Mouse (Mus musculus) small intestine, adult 2 months (tissue): ENCODE data around the gene Snx29. TPM values are rescaled to one million over a fixed set of nuclear protein-coding genes. Genes with fewer than 3 reads are reported as not detected.

ENCODE experiments used
- H3K27ac ChIP-seq: fragments of 200-500 bp; 2 replicates; pipeline ENCODE4 v1.5.1; 2012; ENCODE audit warnings: low read depth, low read length, control low read depth, inconsistent platforms; ENCODE audit not compliant: insufficient read depth
- H3K27me3 ChIP-seq: fragments of 200-500 bp; 2 replicates; pipeline ENCODE4 v1.6.1; 2012; ENCODE audit warnings: mild to moderate bottlenecking, moderate library complexity, low read length, inconsistent platforms; ENCODE audit not compliant: control insufficient read depth, insufficient read depth
- H3K36me3 ChIP-seq: fragments of 200-500 bp; 2 replicates; pipeline ENCODE4 v1.6.1; 2012; ENCODE audit warnings: mild to moderate bottlenecking, low read length, control low read depth, inconsistent platforms; ENCODE audit not compliant: control insufficient read depth, insufficient read depth
- H3K4me1 ChIP-seq: fragments of 200-500 bp; 2 replicates; pipeline ENCODE4 v1.6.1; 2012; ENCODE audit warnings: low read length, inconsistent platforms, mixed read lengths; ENCODE audit not compliant: control insufficient read depth, insufficient read depth, insufficient read length
- H3K4me3 ChIP-seq: fragments of 200-500 bp; 2 replicates; pipeline ENCODE4 v1.5.1; 2012; ENCODE audit warnings: low read depth, mild to moderate bottlenecking, control low read depth, inconsistent platforms, low read length, moderate library complexity
- CTCF ChIP-seq: fragments of 200-500 bp; IDR thresholded peaks from 2 replicates; pipeline ENCODE4 v1.5.1; 2012; ENCODE audit warnings: low read depth, mild to moderate bottlenecking, control low read depth, inconsistent platforms, low read length, moderate library complexity, mixed read lengths; ENCODE audit not compliant: insufficient replicate concordance, insufficient read length; ENCODE audit errors: extremely low read depth
- POLR2A ChIP-seq: fragments of 200-500 bp; IDR thresholded peaks from 2 replicates; pipeline ENCODE4 v1.6.1; 2012; ENCODE audit warnings: low read depth, mild to moderate bottlenecking, control low read depth, inconsistent platforms, low read length, moderate library complexity
- WGBS: fragments of 180-500 bp; shearing (Covaris S2); methylation state at CpG from one replicate; pipeline ENCODE4 v1.1.7; 2018; 5-methylcytosine and 5-hydroxymethylcytosine counted together
- polyA plus RNA-seq: library from polyadenylated mRNA; depleted of rRNA; stranded (reverse); fragments of >200 nt; gene quantifications from 2 replicates; pipeline ENCODE4 v1.2.3, GENCODE M21; 2012

Gene Snx29
- polyA plus RNA-seq, 1 experiment: 6.0 TPM

- no peaks in the 10 kb centered on the region for H3K36me3 ChIP-seq
- no peak for TF ChIP-seq CTCF
- no peak for TF ChIP-seq POLR2A
- WGBS: 85% methylated on average over 3 of the region's 3 CpGs
Observed at GRCm38 (mm10) chr16:11685735-11686340, 363.1 kb downstream of the Snx29 start.

GRCm38 (mm10) chr16:11687836-11688235 lies 365.1 kb downstream of the Snx29 start:
- Histone ChIP-seq H3K27me3 (no peaks in the 10 kb centered on the region), H3K27ac (no peak overlapping the region), H3K36me3 (no peaks in the 10 kb centered on the region), H3K4me3 (no peak overlapping the region), H3K4me1 (no peaks in the 10 kb centered on the region)
- TF ChIP-seq CTCF: no peak
- no peak for TF ChIP-seq POLR2A

More at GRCm38 (mm10) chr16:11685735-11686340, 363.1 kb downstream of the Snx29 start:
- Histone ChIP-seq H3K27me3 (no peaks in the 10 kb centered on the region), H3K27ac (no peak overlapping the region), H3K4me1 (no peaks in the 10 kb centered on the region), H3K4me3 (no peak overlapping the region)

DNA sequence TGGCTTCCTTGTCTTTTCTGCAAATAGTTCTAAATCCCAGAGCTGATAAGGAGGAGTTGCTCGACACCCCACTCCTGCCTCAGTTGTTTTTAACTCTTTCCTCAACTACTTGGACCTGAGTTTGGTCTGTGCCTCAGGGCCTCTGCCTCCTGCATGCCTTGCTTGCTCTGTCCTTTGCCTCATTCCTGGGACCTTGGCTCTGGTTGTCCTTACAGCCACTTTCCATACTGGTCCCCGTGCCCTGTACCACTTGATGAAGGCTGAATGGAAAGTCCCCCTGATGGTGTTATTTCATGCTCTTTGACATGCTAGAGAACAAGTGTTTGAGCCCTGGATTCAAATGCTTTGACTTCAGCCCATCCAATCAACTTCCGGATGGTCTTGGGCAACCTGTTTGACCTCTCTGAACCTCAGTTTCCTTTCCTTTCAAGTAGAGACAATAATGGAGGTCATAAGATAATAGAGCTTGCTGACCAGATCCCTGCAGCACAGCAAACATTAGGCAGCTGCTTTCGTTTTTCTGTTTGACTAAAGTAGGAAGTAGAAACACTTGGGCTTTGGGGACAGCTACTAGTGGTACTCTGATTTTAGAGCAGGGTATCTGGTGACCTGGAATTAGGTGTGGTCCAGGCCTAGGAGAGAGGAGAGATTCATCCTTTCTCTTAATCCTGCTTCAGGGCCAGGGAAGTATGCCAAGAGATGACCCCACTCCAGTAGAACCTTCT lies 365.7 kb downstream of the Snx29 start:
- no peak overlapping the region for H3K27ac ChIP-seq
- no peak overlapping the region for H3K4me3 ChIP-seq
- no peaks in the 10 kb centered on the region for H3K27me3 ChIP-seq
- H3K36me3 ChIP-seq: no peaks in the 10 kb centered on the region
- 57% methylated on average over 4 of the region's 4 CpGs for WGBS
- no peaks in the 10 kb centered on the region for H3K4me1 ChIP-seq
- TF ChIP-seq CTCF: no peak
- no peak for TF ChIP-seq POLR2A

DNA sequence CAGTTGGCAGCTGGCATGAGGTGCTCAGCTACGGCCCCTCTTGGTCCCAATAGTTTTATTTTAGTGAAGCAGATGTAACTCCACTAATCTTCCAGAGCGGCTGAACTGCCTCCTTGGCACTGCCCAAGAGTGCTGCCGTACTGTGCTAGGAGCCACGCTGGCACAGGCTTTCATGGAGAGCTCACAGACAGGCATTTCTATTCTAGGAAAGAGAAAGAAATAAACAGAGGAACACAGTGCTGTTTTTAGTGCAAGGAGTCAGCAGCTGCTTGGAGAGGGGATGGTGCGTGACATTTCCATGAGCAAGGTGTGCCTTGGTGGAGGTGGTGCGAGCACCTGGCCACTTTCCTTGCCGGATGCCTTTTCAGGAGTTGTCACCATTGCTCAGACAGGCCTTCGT lies 367.4 kb downstream of the Snx29 start:
- H3K36me3 ChIP-seq: no peaks in the 10 kb centered on the region
- no peak overlapping the region for H3K27ac ChIP-seq
- no peak overlapping the region for H3K4me3 ChIP-seq
- H3K27me3 ChIP-seq: no peaks in the 10 kb centered on the region
- WGBS: 85% methylated on average over 8 of the region's 8 CpGs
- TF ChIP-seq POLR2A: no peak
- no peak for TF ChIP-seq CTCF
- no peaks in the 10 kb centered on the region for H3K4me1 ChIP-seq

- TF ChIP-seq POLR2A (no peak), CTCF (no peak)
- H3K36me3 ChIP-seq: no peaks in the 10 kb centered on the region
- 74% methylated on average over 4 of the region's 4 CpGs for WGBS
Observed at GRCm38 (mm10) chr16:11690756-11691155, 368.0 kb downstream of the Snx29 start.

DNA sequence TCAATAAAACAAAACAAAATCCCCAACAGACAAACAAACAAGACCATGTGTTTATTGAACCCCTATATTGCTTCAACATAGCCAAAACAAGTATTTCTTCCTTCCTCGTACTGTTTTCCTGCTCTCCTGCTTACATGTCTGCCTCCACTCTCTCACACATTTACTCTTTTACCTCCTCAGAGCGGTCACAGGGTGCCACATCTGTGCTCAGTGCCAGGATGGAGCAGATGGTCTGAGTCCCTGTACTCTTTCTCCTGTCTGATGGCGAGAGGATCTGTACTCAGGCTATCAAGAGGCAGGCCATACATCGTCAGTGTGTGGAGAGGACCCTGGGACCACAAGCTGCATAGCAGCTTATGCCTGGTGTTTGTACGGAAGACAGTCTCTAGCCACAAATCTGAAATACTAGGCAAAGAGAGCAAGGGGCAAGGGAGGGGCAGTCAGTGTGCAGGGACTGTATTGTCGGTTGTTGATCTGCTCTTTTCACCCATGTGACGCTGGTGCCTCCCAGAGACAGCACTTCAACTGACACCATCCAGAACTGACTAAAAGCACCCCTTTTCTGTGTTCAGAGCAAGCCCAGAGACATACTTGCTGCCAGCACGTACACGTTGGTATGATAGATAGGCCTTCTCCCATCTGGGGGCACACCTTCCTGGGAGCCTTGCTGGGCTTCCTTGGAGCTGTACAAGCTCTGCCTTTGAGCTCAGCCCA lies 368.9 kb downstream of the Snx29 start:
- Histone ChIP-seq H3K4me3 (no peak overlapping the region), H3K4me1 (no peaks in the 10 kb centered on the region), H3K36me3 (no peaks in the 10 kb centered on the region), H3K27ac (no peak overlapping the region), H3K27me3 (no peaks in the 10 kb centered on the region)
- no peak for TF ChIP-seq CTCF
- TF ChIP-seq POLR2A: no peak
- 77% methylated on average over 9 of the region's 9 CpGs for WGBS

More at GRCm38 (mm10) chr16:11690756-11691155, 368.0 kb downstream of the Snx29 start:
- H3K4me3 ChIP-seq: no peak overlapping the region
- H3K4me1 ChIP-seq: no peaks in the 10 kb centered on the region
- no peak overlapping the region for H3K27ac ChIP-seq
- H3K27me3 ChIP-seq: no peaks in the 10 kb centered on the region

- 86% methylated on average over 5 of the region's 5 CpGs for WGBS
- no peaks in the 10 kb centered on the region for H3K27me3 ChIP-seq
- no peak for TF ChIP-seq POLR2A
- no peak for TF ChIP-seq CTCF
- H3K4me3 ChIP-seq: no peak overlapping the region
- H3K27ac ChIP-seq: no peak overlapping the region
- H3K36me3 ChIP-seq: no peaks in the 10 kb centered on the region
- no peaks in the 10 kb centered on the region for H3K4me1 ChIP-seq
Observed at GRCm38 (mm10) chr16:11692744-11693143, 370.0 kb downstream of the Snx29 start.
